Mouse (Mus musculus): ENCODE measurements around the gene Fkbpl.

GRCm38 (mm10) chr17:34663558-34663957 is 19.0 kb downstream of the Fkbpl start:
- TF ChIP-seq CTCF (IDR thresholded peaks at IDR 0.05; ENCODE audit: low read depth): no peak
- TF ChIP-seq EP300 (IDR thresholded peaks at IDR 0.05; ENCODE audit: low read depth): no peak

Measured in liver, postnatal 0 days (tissue).